Comparison of ENCODE assay signal across 31 mouse cellular contexts in the genomic region with DNA sequence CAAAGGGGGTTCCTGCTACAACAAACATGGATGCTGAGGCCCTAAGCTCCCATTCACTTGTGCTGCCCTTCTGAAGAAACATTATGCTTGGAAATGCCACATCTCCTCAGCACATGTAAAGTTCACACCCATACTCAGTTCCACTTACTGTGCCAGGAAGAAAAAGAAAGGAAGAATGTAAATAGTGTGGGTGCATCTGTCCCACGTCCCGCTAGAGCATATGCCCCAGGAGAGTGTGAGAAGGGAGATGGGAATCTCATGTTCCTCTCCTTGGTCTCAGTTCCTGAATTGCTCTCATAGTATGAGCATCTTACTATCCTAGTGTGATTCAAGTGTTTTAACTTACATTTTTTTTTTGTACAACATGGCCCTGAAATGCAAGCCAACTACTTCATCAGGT. TPM values are rescaled to one million over a fixed set of nuclear protein-coding genes. Genes with fewer than 3 reads are reported as not detected.
DNase-seq lines count a peak whose midpoint lies in the region; ATAC-seq lines count a peak whose summit lies in the region.
"Had no signal": no experiment of that assay in that cellular context is flagged by ENCODE, and none has a peak within 500 bp of the region (broad histone marks: within the 10 kb centered on the region; RNA-seq: fewer than 3 reads in every experiment).

No protein-coding gene starts in this region.

- 100% methylated on average over 2 of the region's 2 CpGs for WGBS in hindbrain, embryonic 14.5 days

- H3K4me3 ChIP-seq in hindbrain, embryonic 14.5 days (replicated peaks; ENCODE audit: low read length), result no peak overlapping the region
- H3K4me3 ChIP-seq: embryonic facial prominence, embryonic 10.5 days; embryonic facial prominence, embryonic 13.5 days; erythroblast, embryonic 14.5 days; forebrain, embryonic 13.5 days; heart, embryonic 12.5 days; heart, embryonic 15.5 days; hindbrain, embryonic 10.5 days; hindbrain, embryonic 13.5 days had no signal

- no peak for ATAC-seq in hindbrain, embryonic 14.5 days (ENCODE audit: low FRiP score)
- ATAC-seq: CD4-positive, CD25-positive, alpha-beta regulatory T cell, adult 4 months; forebrain, embryonic 13.5 days; forebrain, embryonic 16.5 days; hindbrain, postnatal 0 days; inflammation-experienced regulatory T-cells, adult 6 months had no signal

- H3K27me3 ChIP-seq in hindbrain, embryonic 14.5 days (ENCODE audit: control insufficient read depth, insufficient read depth, low read length), result no peaks in the 10 kb centered on the region
- H3K27me3 ChIP-seq: embryonic facial prominence, embryonic 13.5 days; forebrain, embryonic 13.5 days; heart, embryonic 12.5 days; heart, embryonic 15.5 days; hindbrain, embryonic 13.5 days had no signal

- no peak overlapping the region for H3K4me2 ChIP-seq in hindbrain, embryonic 14.5 days (replicated peaks)
- H3K4me2 ChIP-seq: embryonic facial prominence, embryonic 13.5 days; forebrain, embryonic 13.5 days; heart, embryonic 12.5 days; heart, embryonic 15.5 days; hindbrain, embryonic 13.5 days had no signal

- no peaks in the 10 kb centered on the region for H3K4me1 ChIP-seq in hindbrain, embryonic 14.5 days (replicated peaks; ENCODE audit: control insufficient read depth, insufficient read depth, low read length)
- H3K4me1 ChIP-seq: embryonic facial prominence, embryonic 10.5 days; embryonic facial prominence, embryonic 13.5 days; forebrain, embryonic 13.5 days; heart, embryonic 12.5 days; heart, embryonic 15.5 days; hindbrain, embryonic 10.5 days; hindbrain, embryonic 13.5 days had no signal

- H3K9me3 ChIP-seq in hindbrain, embryonic 14.5 days (ENCODE audit: control insufficient read depth, low read length), result no peaks in the 10 kb centered on the region
- H3K9me3 ChIP-seq: embryonic facial prominence, embryonic 10.5 days; embryonic facial prominence, embryonic 13.5 days; forebrain, embryonic 13.5 days; heart, embryonic 12.5 days; heart, embryonic 15.5 days; hindbrain, embryonic 10.5 days; hindbrain, embryonic 13.5 days had no signal

- peak; percentile 31 to 56 for DNase-seq in frontal cortex, adult 2 months (ENCODE audit: extremely low spot score in 1 of 2, low spot score in 1 of 2)
- DNase-seq in frontal cortex, postnatal 25 days (ENCODE audit: low spot score in 2 of 2), result no peak
- peak; percentile 41 for DNase-seq in layer of hippocampus, adult 9-11 months
- no peak for DNase-seq in layer of hippocampus, postnatal 14 days (ENCODE audit: low spot score in 2 of 2)
- DNase-seq in right cerebral cortex, adult 18-20 months, result peak; percentile 49
- DNase-seq in right cerebral cortex, postnatal 14 days, result no peak
- peak; percentile 60 for DNase-seq in telencephalon, adult 2 months (ENCODE audit: low read depth, low spot score)
- DNase-seq in hindbrain, embryonic 14.5 days (ENCODE audit: low spot score), result no peak
- DNase-seq: adrenal gland, adult 2 months; adrenal gland, postnatal 14 days; cerebellum, adult 11-12 months; cerebellum, adult 8-10 months; cerebellum, postnatal 10 days; cerebellum, postnatal 36 days; embryo, embryonic 11 days; gastrocnemius, postnatal 25 days; heart, adult 18-20 months; heart, postnatal 10 days; heart, postnatal 36 days had no signal

- H3K27ac ChIP-seq in hindbrain, embryonic 14.5 days, result no peak overlapping the region
- H3K27ac ChIP-seq: embryonic facial prominence, embryonic 10.5 days; embryonic facial prominence, embryonic 13.5 days; forebrain, embryonic 13.5 days; heart, embryonic 15.5 days; hindbrain, embryonic 10.5 days; hindbrain, embryonic 13.5 days; hindbrain, postnatal 0 days had no signal

- H3K9ac ChIP-seq in hindbrain, embryonic 14.5 days, result no peak overlapping the region
- H3K9ac ChIP-seq: embryonic facial prominence, embryonic 13.5 days; forebrain, embryonic 13.5 days; heart, embryonic 12.5 days; heart, embryonic 15.5 days; hindbrain, embryonic 13.5 days had no signal

- no peaks in the 10 kb centered on the region for H3K36me3 ChIP-seq in hindbrain, embryonic 14.5 days (replicated peaks; ENCODE audit: control insufficient read depth, insufficient read depth)
- H3K36me3 ChIP-seq: embryonic facial prominence, embryonic 10.5 days; embryonic facial prominence, embryonic 13.5 days; heart, embryonic 12.5 days; heart, embryonic 15.5 days; hindbrain, embryonic 10.5 days; hindbrain, embryonic 13.5 days had no signal

RNA-seq across cellular contexts. Expression of a gene that starts 22.4 kb away (rescaled TPM):
- polyA plus RNA-seq in frontal cortex, adult 2 months (2012; rRNA removed), result 13.4 and 16.6 TPM in 2 replicates
- total RNA-seq in layer of hippocampus, postnatal 14 days (2021), result 100 to 1,000 TPM; 129 to 136 TPM
- polyA plus RNA-seq in hindbrain, embryonic 14.5 days (2014; fragmentation: Nextera tagmentation; extraction: Ambion mirVana), result 3.7 and 6.0 TPM in 2 replicates
- polyA plus RNA-seq: erythroblast, embryonic 14.5 days had no signal

Comparison
In these comparisons a context has a peak if more than half of its experiments do, and no peak if none do; other contexts are left out.
1. DNase-seq: peak in frontal cortex, adult 2 months (2 of 2), layer of hippocampus, adult 9-11 months (single experiment), right cerebral cortex, adult 18-20 months (single experiment) and telencephalon, adult 2 months (single experiment); none in frontal cortex, postnatal 25 days (0 of 2), layer of hippocampus, postnatal 14 days (0 of 2), right cerebral cortex, postnatal 14 days (single experiment) and hindbrain, embryonic 14.5 days (single experiment).